23 mouse cellular contexts compared by ENCODE assay signal in the genomic region with DNA sequence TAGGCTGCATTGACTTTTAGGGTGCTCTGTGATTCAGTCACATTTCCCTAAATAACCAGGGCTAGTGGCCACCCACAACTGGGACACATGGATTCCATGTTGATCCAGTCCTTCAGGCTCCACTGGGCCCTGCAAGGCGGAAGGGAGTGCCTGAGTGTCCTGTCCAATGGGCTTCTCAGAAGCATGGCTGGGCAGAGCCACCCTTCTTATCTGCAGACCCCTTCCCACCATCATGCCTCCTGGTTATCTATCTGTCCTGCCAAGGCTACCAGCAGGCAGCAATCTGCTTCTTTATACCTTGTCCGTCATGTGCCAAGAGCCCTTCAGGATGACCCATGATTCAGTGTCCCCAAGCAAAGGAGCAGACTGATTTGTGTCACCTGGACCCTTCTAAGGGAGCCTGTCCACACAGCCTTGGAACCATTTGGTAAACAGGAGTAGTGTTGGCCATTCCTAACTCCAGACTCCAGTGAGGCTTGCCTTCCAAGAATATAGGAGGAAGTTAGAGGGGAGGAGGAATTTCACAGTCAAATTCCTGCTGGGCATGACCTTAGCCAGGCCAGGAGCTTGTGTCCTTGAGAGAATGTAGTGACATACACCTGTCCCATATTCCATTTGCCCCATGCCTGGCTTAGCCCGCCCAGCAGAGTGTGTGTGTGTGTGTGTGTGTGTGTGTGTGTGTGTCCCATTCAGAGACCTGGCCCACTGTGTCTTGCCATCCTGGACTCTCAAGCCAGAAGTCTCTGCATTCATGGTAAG.
DNase-seq lines count a peak whose midpoint lies in the region; ATAC-seq and TF ChIP-seq lines count a peak whose summit lies in the region.
"Had no signal": no experiment of that assay in that cellular context is flagged by ENCODE, and none has a peak within 500 bp of the region (broad histone marks: within the 10 kb centered on the region; RNA-seq: fewer than 3 reads in every experiment).

No protein-coding gene starts in this region.

- H3K4me2 ChIP-seq in kidney, postnatal 0 days (ENCODE audit: low read length) = no peak overlapping the region
- peak overlapping the region; percentile 45 for H3K4me2 ChIP-seq in liver, embryonic 15.5 days
- H3K4me2 ChIP-seq in neural tube, embryonic 15.5 days = no peak overlapping the region
- no peak overlapping the region for H3K4me2 ChIP-seq in forebrain, embryonic 14.5 days (ENCODE audit: low read length)
- H3K4me2 ChIP-seq: embryonic facial prominence, embryonic 15.5 days; forebrain, embryonic 12.5 days; heart, embryonic 13.5 days; hindbrain, embryonic 14.5 days; midbrain, embryonic 11.5 days had no signal

- ATAC-seq in kidney, postnatal 0 days (replicated peaks; ENCODE audit: low FRiP score, low read depth) = peak; percentile 21; the same call in 1 of the 2 replicates
- peak; percentile 89 for ATAC-seq in liver, embryonic 15.5 days (ENCODE audit: insufficient read depth)
- no peak for ATAC-seq in neural tube, embryonic 15.5 days (ENCODE audit: low FRiP score)
- ATAC-seq in inflammation-experienced regulatory T-cells, adult 6 months = no peak
- no peak for ATAC-seq in forebrain, embryonic 14.5 days
- ATAC-seq: intestine, postnatal 0 days had no signal

- no peaks in the 10 kb centered on the region for H3K9me3 ChIP-seq in kidney, postnatal 0 days (replicated peaks; ENCODE audit: low read length)
- no peaks in the 10 kb centered on the region for H3K9me3 ChIP-seq in liver, embryonic 15.5 days (replicated peaks)
- H3K9me3 ChIP-seq in neural tube, embryonic 15.5 days (replicated peaks) = no peaks in the 10 kb centered on the region
- H3K9me3 ChIP-seq in forebrain, embryonic 14.5 days (replicated peaks; ENCODE audit: control insufficient read depth, low read length) = no peaks in the 10 kb centered on the region
- H3K9me3 ChIP-seq: embryonic facial prominence, embryonic 15.5 days; forebrain, embryonic 12.5 days had no signal

- peaks cover 72% of the 10 kb centered on the region for H3K4me1 ChIP-seq in kidney, adult 2 months (ENCODE audit: control insufficient read depth, insufficient read depth, low read length)
- H3K4me1 ChIP-seq in kidney, postnatal 0 days (replicated peaks; ENCODE audit: insufficient read depth, low read length) = peaks cover 58% of the 10 kb centered on the region
- H3K4me1 ChIP-seq in liver, embryonic 15.5 days (replicated peaks) = peaks cover 90% of the 10 kb centered on the region
- H3K4me1 ChIP-seq in neural tube, embryonic 15.5 days = peaks cover 55% of the 10 kb centered on the region
- H3K4me1 ChIP-seq in forebrain, embryonic 14.5 days (ENCODE audit: control insufficient read depth, insufficient read depth, low read length) = peaks cover 5% of the 10 kb centered on the region

- TF ChIP-seq POLR2A in kidney, adult 2 months (IDR thresholded peaks at IDR 0.05; ENCODE audit: low read depth, low read length) = no peak

- H3K27me3 ChIP-seq in kidney, adult 2 months (replicated peaks; ENCODE audit: control insufficient read depth, insufficient read depth, low read length) = no peaks in the 10 kb centered on the region
- no peaks in the 10 kb centered on the region for H3K27me3 ChIP-seq in kidney, postnatal 0 days (ENCODE audit: insufficient read depth, low read length)
- H3K27me3 ChIP-seq in liver, embryonic 15.5 days = no peaks in the 10 kb centered on the region
- H3K27me3 ChIP-seq in neural tube, embryonic 15.5 days (replicated peaks) = no peaks in the 10 kb centered on the region
- H3K27me3 ChIP-seq in forebrain, embryonic 14.5 days (replicated peaks; ENCODE audit: control insufficient read depth, insufficient read depth, low read length) = no peaks in the 10 kb centered on the region
- H3K27me3 ChIP-seq: CH12.LX; embryonic facial prominence, embryonic 15.5 days; forebrain, embryonic 12.5 days; heart, embryonic 13.5 days had no signal

- no peak for TF ChIP-seq CTCF in kidney, adult 2 months (conservative IDR thresholded peaks at IDR 0.05; ENCODE audit: insufficient read depth, insufficient read length, low read depth, low read length)
- TF ChIP-seq CTCF in kidney, postnatal 0 days (IDR thresholded peaks at IDR 0.05; ENCODE audit: low read depth) = no peak

- peak; percentile 66 for DNase-seq in kidney, adult 2 months
- no peak for DNase-seq in kidney, adult 18-20 months
- peak; percentile 42 for DNase-seq in c-Kit-positive CD71-positive TER-119-negative erythroid progenitor cells, embryonic 14.5 days (ENCODE audit: low read depth)
- DNase-seq in kidney, postnatal 0 days (ENCODE audit: low spot score) = no peak
- no peak for DNase-seq in forebrain, embryonic 14.5 days (ENCODE audit: low spot score)
- DNase-seq: adrenal gland, postnatal 14 days; cerebellum, adult 18-20 months; cerebellum, postnatal 25 days; heart, adult 11 months; left cerebral cortex, postnatal 4 days; lung, adult 2 months; right cerebral cortex, adult 18-20 months; spleen, adult 18-20 months had no signal

- WGBS in kidney, adult 2 months = 70% methylated on average over 3 of the region's 3 CpGs
- 86% methylated on average over 3 of the region's 3 CpGs for WGBS in kidney, postnatal 0 days
- 47% methylated on average over 3 of the region's 3 CpGs for WGBS in liver, embryonic 15.5 days (ENCODE audit: insufficient replicate concordance)
- 90% methylated on average over 3 of the region's 3 CpGs for WGBS in neural tube, embryonic 15.5 days
- 93% methylated on average over 3 of the region's 3 CpGs for whole genome bisulfite sequencing in forebrain, embryonic 14.5 days

- no peak overlapping the region for H3K9ac ChIP-seq in kidney, postnatal 0 days (ENCODE audit: low read depth, low read length)
- no peak overlapping the region for H3K9ac ChIP-seq in liver, embryonic 15.5 days
- H3K9ac ChIP-seq in neural tube, embryonic 15.5 days (replicated peaks) = no peak overlapping the region
- H3K9ac ChIP-seq in forebrain, embryonic 14.5 days (ENCODE audit: low read length) = no peak overlapping the region
- H3K9ac ChIP-seq: embryonic facial prominence, embryonic 15.5 days; forebrain, embryonic 12.5 days; heart, embryonic 13.5 days; hindbrain, embryonic 14.5 days had no signal

- no peaks in the 10 kb centered on the region for H3K36me3 ChIP-seq in kidney, adult 2 months (ENCODE audit: control insufficient read depth, insufficient read depth, low read length)
- H3K36me3 ChIP-seq in kidney, postnatal 0 days (ENCODE audit: insufficient read depth, low read length) = no peaks in the 10 kb centered on the region
- no peaks in the 10 kb centered on the region for H3K36me3 ChIP-seq in liver, embryonic 15.5 days (replicated peaks)
- H3K36me3 ChIP-seq in neural tube, embryonic 15.5 days = no peaks in the 10 kb centered on the region
- no peaks in the 10 kb centered on the region for H3K36me3 ChIP-seq in forebrain, embryonic 14.5 days (ENCODE audit: control insufficient read depth, insufficient read depth, low read length)
- H3K36me3 ChIP-seq: heart, embryonic 13.5 days had no signal

- peak overlapping the region; percentile 65 for H3K27ac ChIP-seq in kidney, adult 2 months (ENCODE audit: insufficient read depth, low read depth, low read length)
- H3K27ac ChIP-seq in kidney, postnatal 0 days = peak overlapping the region; percentile 58
- peak overlapping the region; percentile 64 for H3K27ac ChIP-seq in liver, embryonic 15.5 days (replicated peaks)
- no peak overlapping the region for H3K27ac ChIP-seq in neural tube, embryonic 15.5 days (replicated peaks)
- no peak overlapping the region for H3K27ac ChIP-seq in forebrain, embryonic 14.5 days (ENCODE audit: low read depth, low read length)
- H3K27ac ChIP-seq: embryonic facial prominence, embryonic 15.5 days; forebrain, embryonic 12.5 days; heart, embryonic 13.5 days; hindbrain, embryonic 14.5 days had no signal

- H3K4me3 ChIP-seq in kidney, adult 2 months (ENCODE audit: insufficient read depth, low read depth, low read length) = no peak overlapping the region
- H3K4me3 ChIP-seq in kidney, postnatal 0 days (replicated peaks; ENCODE audit: low read depth, low read length) = no peak overlapping the region
- H3K4me3 ChIP-seq in liver, embryonic 15.5 days (replicated peaks) = no peak overlapping the region
- no peak overlapping the region for H3K4me3 ChIP-seq in neural tube, embryonic 15.5 days (replicated peaks)
- H3K4me3 ChIP-seq in forebrain, embryonic 14.5 days (ENCODE audit: low read depth, low read length) = no peak overlapping the region
- H3K4me3 ChIP-seq: embryonic facial prominence, embryonic 15.5 days; forebrain, embryonic 12.5 days; heart, embryonic 13.5 days had no signal

Comparison
In these comparisons a context has a peak if more than half of its experiments do, and no peak if none do; other contexts are left out.
1. DNase-seq: peak in kidney, adult 2 months (single experiment) and c-Kit-positive CD71-positive TER-119-negative erythroid progenitor cells, embryonic 14.5 days (single experiment); none in kidney, adult 18-20 months (single experiment), kidney, postnatal 0 days (single experiment) and forebrain, embryonic 14.5 days (single experiment).
2. H3K27ac ChIP-seq: peak in kidney, adult 2 months (single experiment), kidney, postnatal 0 days (single experiment) and liver, embryonic 15.5 days (single experiment); none in neural tube, embryonic 15.5 days (single experiment) and forebrain, embryonic 14.5 days (single experiment).
3. ATAC-seq: peak in kidney, postnatal 0 days (single experiment) and liver, embryonic 15.5 days (single experiment); none in neural tube, embryonic 15.5 days (single experiment), inflammation-experienced regulatory T-cells, adult 6 months (single experiment) and forebrain, embryonic 14.5 days (single experiment).